Mouse (Mus musculus) hindbrain, embryonic 14.5 days (tissue): ENCODE measurements around the gene Trdmt1. TPM values are rescaled to one million over a fixed set of nuclear protein-coding genes. Genes with fewer than 3 reads are reported as not detected.

Source experiments
- ATAC-seq: fragments of 200-750 bp; cut with Nextera tagmentation; 2 replicates; pipeline ENCODE4 v1.8.0; 2017; ENCODE audit warnings: moderate number of reproducible peaks, mild to moderate bottlenecking, moderate TSS enrichment, moderate library complexity; ENCODE audit not compliant: low FRiP score
- DNase-seq: peaks from one replicate; pipeline ENCODE4 v3.0.0-alpha.2; 2015; ENCODE audit warnings: low spot score
- H3K27ac ChIP-seq: fragments of 300-500 bp; sonication (generic); 2 replicates; pipeline ENCODE4 v1.5.1; 2014; ENCODE audit warnings: mild to moderate bottlenecking, moderate library complexity
- H3K27me3 ChIP-seq: fragments of 300-500 bp; sonication (generic); 2 replicates; pipeline ENCODE4 v1.6.1; 2014; ENCODE audit warnings: mild to moderate bottlenecking, low read length, mixed read lengths; ENCODE audit not compliant: control insufficient read depth, insufficient read depth
- H3K36me3 ChIP-seq: fragments of 300-500 bp; sonication (generic); replicated peaks from 2 replicates; pipeline ENCODE4 v1.6.1; 2014; ENCODE audit not compliant: control insufficient read depth, insufficient read depth
- H3K4me1 ChIP-seq: fragments of 300-500 bp; sonication (generic); replicated peaks from 2 replicates; pipeline ENCODE4 v1.6.1; 2014; ENCODE audit warnings: antibody characterized with exemption, low read length, mixed read lengths; ENCODE audit not compliant: control insufficient read depth, insufficient read depth
- H3K4me2 ChIP-seq: fragments of 300-500 bp; sonication (generic); replicated peaks from 2 replicates; pipeline ENCODE4 v1.6.1; 2014; ENCODE audit warnings: mild to moderate bottlenecking, moderate library complexity
- H3K4me3 ChIP-seq: fragments of 300-500 bp; sonication (generic); replicated peaks from 2 replicates; pipeline ENCODE4 v1.5.1; 2014; ENCODE audit warnings: mild to moderate bottlenecking, low read length
- H3K9ac ChIP-seq: fragments of 300-500 bp; sonication (generic); 2 replicates; pipeline ENCODE4 v1.6.1; 2014
- H3K9me3 ChIP-seq: fragments of 300-500 bp; sonication (generic); 2 replicates; pipeline ENCODE4 v1.6.1; 2016; ENCODE audit warnings: low read length; ENCODE audit not compliant: control insufficient read depth
- WGBS: fragments of 180-500 bp; shearing (Covaris S2); extraction: QIAGEN DNeasy Blood & Tissue Kit; methylation state at CpG from one replicate; pipeline ENCODE4 v1.1.7; 2014; 5-methylcytosine and 5-hydroxymethylcytosine counted together
- polyA plus RNA-seq: library from polyadenylated mRNA; unstranded; fragments of >200 nt; fragmentation: Nextera tagmentation; extraction: Ambion mirVana; gene quantifications from 2 replicates; pipeline ENCODE4 v1.2.1, GENCODE M21; 2014

Gene Trdmt1
- polyA plus RNA-seq, 1 experiment from 2014 or later = 11.7 TPM

DNA sequence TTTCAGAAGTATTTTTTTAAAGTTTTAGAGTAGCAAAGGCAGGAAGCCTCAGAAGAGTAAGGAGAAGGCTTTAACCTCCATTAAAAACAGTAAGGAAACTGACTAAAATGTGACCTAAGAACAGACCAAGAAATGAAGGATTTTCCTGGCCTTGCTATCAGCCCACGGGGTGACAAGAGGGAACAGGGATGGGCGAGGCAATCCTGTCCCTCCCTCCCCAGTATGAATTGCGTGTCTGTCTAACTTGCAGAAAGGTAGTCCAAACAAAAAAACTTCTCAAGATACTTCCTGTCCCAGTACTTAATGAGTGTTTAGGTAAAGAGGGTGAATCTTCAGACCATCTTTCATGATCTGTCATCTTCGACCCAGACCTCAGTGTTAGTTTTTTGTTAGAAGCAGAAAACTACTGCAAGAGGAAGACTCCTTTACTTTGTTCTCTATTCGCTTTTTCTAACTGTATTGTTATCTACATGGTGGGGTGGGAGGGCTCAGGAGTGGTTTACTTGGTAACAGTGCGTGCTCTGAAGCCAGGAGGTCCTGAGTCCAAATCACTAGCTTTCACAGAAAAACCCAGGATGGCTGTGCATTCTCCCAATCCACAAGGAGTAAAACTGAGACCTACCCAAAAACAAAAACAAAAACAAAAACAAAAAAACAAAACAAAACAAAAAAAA lies 5.6 kb downstream of the Trdmt1 start:
- H3K4me2 ChIP-seq = no peak overlapping the region
- no peak overlapping the region for H3K4me3 ChIP-seq
- H3K9ac ChIP-seq = no peak overlapping the region
- H3K9me3 ChIP-seq = no peaks in the 10 kb centered on the region
- peaks cover 4% of the 10 kb centered on the region; the same call in 1 of the 2 replicates for H3K4me1 ChIP-seq
- ATAC-seq (no peak), DNase-seq (no peak)
- no peak overlapping the region for H3K27ac ChIP-seq
- H3K36me3 ChIP-seq = no peaks in the 10 kb centered on the region
- no peaks in the 10 kb centered on the region for H3K27me3 ChIP-seq
- 78% methylated on average over 6 of the region's 6 CpGs for WGBS

DNA sequence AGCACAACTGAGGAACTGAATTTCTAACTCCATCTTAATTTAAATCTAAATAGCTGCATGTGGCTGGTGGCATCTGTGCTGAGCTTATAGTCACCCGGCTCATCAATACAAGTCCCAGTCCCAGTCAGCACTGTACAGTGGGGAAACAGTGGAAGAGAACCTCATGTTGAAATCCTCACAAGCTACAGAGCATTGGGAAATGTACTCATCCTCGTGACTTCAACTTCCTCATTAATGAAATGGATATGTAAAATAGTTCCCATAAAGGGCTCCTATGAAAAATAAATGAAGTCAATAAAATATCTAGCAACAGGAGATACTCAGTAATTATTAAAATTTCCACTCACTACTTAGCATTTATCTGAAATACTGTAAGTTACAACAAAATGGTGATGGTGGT lies 6.2 kb downstream of the Trdmt1 start:
- no peak for ATAC-seq
- Histone ChIP-seq H3K4me3 (no peak overlapping the region), H3K27me3 (no peaks in the 10 kb centered on the region), H3K27ac (no peak overlapping the region), H3K9ac (no peak overlapping the region), H3K4me1 (peaks cover 4% of the 10 kb centered on the region; the same call in 1 of the 2 replicates), H3K36me3 (no peaks in the 10 kb centered on the region), H3K4me2 (no peak overlapping the region), H3K9me3 (no peaks in the 10 kb centered on the region)
- DNase-seq = no peak
- WGBS = 57% methylated on average over 2 of the region's 2 CpGs

DNA sequence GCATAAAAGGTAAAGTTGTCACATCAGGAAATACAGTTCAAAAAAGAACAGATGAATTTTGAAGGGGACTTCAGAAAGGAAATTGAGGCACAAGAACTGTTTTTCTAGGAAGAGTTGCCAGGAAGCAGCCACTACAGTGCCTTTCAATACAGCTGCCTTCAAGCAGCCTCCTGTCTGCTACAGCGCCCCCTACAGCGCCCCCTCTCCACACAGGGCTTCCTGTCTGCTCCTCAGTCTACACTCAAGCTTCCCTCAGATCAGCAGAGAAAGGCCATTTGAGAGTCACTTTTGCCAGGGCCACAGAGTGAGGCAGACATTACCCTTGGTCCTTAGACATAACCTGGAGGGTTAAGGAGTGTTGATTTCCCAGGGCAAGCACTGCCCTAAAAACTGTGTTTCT lies 6.7 kb downstream of the Trdmt1 start:
- ATAC-seq = no peak
- H3K4me2 ChIP-seq = no peak overlapping the region
- WGBS = 21% methylated on average over 2 of the region's 2 CpGs
- no peaks in the 10 kb centered on the region for H3K9me3 ChIP-seq
- H3K4me1 ChIP-seq = peaks cover 4% of the 10 kb centered on the region; the same call in 1 of the 2 replicates
- H3K27me3 ChIP-seq = no peaks in the 10 kb centered on the region
- no peak for DNase-seq
- no peak overlapping the region for H3K4me3 ChIP-seq
- H3K27ac ChIP-seq = no peak overlapping the region
- no peaks in the 10 kb centered on the region for H3K36me3 ChIP-seq
- no peak overlapping the region for H3K9ac ChIP-seq

DNA sequence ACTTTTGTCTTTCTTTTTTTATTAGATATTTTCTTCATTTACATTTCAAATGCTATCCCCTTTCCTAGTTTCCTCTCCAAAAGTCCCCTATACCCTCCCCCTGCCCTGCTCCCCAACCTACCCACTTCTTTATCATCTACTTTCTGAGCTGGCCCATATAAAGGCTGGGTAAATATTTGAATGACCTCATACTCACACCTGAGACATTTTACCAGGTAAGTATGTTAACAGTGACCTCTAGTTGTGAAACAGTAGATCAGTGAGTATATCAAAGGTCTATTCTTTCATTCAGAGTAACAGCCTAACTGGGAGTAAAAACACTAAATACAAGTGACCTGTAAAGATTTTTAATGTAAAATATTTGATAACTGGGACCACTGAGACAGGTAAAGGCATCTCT lies 7.7 kb downstream of the Trdmt1 start:
- H3K9ac ChIP-seq = no peak overlapping the region
- H3K27me3 ChIP-seq = no peaks in the 10 kb centered on the region
- DNase-seq (no peak), ATAC-seq (no peak)
- H3K36me3 ChIP-seq = no peaks in the 10 kb centered on the region
- H3K4me2 ChIP-seq = no peak overlapping the region
- no peaks in the 10 kb centered on the region for H3K9me3 ChIP-seq
- H3K4me1 ChIP-seq = peaks cover 4% of the 10 kb centered on the region; the same call in 1 of the 2 replicates
- H3K4me3 ChIP-seq = no peak overlapping the region
- no peak overlapping the region for H3K27ac ChIP-seq

DNA sequence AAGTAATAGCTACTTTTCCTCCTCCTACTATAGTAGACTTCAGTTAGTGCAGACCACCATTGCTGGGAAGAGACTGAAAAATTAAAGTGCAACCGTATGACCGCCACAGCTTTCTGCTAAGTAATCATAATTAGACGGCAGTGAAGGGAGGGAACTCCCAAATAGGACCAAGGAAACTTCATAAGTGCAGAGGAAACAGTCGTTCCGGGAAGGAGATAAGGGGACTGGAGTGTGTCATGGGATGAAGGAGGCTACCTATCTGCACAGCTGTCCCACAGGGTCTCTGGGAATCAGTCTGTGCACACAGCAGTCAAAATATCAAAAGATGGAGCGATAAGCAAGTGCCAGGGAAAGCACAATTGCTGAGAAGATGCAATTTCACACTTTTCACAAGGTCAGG lies 13.8 kb downstream of the Trdmt1 start:
- Histone ChIP-seq H3K4me3 (no peak overlapping the region), H3K4me2 (no peak overlapping the region), H3K27me3 (peaks cover 7% of the 10 kb centered on the region), H3K9ac (no peak overlapping the region), H3K36me3 (no peaks in the 10 kb centered on the region), H3K27ac (no peak overlapping the region), H3K4me1 (peaks cover 4% of the 10 kb centered on the region; the same call in 1 of the 2 replicates), H3K9me3 (no peaks in the 10 kb centered on the region)
- no peak for ATAC-seq
- 88% methylated on average over 6 of the region's 6 CpGs for WGBS
- DNase-seq = no peak

DNA sequence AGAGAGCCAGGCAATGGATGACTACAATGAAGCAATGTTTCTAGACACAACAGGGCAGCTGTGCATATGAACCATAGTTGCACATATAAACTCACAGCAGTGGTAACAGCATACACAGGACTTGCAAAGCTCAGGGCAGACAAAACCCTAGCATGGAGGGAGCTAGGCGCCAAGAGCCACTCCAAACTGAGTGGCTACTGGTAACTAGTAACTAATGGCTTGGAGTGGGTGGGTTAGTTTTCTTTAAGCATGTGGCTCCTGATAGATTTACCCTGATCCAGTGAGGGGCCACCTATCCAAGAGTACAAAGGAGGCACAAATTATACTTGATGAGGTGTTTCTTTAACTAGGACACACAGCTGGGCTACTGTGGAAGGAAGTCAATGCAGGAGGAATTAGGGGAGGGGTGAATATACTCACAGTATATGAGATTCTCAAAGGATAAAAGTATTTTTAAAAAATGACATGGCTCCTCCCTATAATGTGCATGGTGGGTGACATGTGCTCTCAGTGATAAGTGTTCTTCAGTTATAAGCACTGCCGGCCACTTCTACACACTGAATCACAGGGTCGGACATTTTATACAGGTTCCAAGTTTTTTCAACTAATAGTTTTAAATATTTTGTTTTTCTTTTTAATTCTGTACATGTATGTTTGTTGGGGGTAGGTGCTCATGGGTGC lies 15.1 kb downstream of the Trdmt1 start:
- Histone ChIP-seq H3K36me3 (no peaks in the 10 kb centered on the region), H3K27me3 (peaks cover 7% of the 10 kb centered on the region), H3K9me3 (no peaks in the 10 kb centered on the region), H3K4me1 (0 out of 2 replicates have a peak, but pooled peaks cover 4% of the 10 kb centered on the region), H3K27ac (no peak overlapping the region), H3K4me3 (no peak overlapping the region), H3K4me2 (no peak overlapping the region), H3K9ac (no peak overlapping the region)
- over 99% methylated on average over 3 of the region's 3 CpGs for WGBS
- DNase-seq (no peak), ATAC-seq (no peak)

DNA sequence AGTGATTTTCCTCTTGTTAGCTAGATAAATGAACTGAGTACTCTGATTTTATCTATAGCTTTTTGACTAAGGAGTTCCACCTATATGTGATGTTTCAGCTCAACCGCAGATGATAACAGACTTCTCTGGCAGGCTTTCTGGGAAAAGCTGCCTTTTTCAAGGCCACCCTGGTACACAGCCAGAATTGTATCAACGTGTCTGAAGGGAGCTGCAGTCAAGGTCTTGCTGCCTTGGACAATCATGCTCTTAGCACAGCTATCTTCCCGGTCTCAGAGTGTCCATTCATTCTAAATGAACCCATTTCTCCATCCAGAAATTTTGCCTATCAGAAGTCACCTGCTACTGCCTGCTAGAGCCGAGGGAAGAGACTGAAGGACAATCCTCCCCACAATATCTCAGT lies 16.9 kb downstream of the Trdmt1 start:
- Histone ChIP-seq H3K9me3 (no peaks in the 10 kb centered on the region), H3K27me3 (peaks cover 7% of the 10 kb centered on the region), H3K4me2 (no peak overlapping the region), H3K36me3 (no peaks in the 10 kb centered on the region), H3K4me1 (0 out of 2 replicates have a peak, but pooled peaks cover 4% of the 10 kb centered on the region), H3K27ac (0 out of 2 replicates have a peak overlapping the region, but pooled peaks have one; percentile 32), H3K4me3 (no peak overlapping the region), H3K9ac (no peak overlapping the region)
- DNase-seq = no peak
- 61% methylated on average over 4 of the region's 4 CpGs for WGBS
- ATAC-seq = no peak

DNA sequence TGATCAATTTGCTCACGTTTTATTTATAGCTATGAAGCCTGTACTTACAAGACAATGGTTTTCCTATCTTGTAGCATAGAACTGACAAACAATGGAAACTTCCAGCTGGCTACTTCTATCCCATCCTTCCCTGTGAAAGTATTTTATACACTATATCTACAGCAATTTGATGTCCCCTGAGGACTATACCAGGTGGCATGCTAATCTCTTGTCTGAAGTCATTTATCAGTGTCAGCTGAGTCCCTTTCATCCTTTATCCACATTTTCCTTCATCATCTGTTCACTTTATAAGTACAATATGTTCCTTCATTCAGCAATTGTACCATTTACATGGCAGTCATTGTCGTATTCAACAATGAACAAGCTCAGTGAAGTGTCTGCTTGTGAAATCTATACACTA lies 17.3 kb downstream of the Trdmt1 start:
- 33% methylated on average over 2 of the region's 2 CpGs for WGBS
- Histone ChIP-seq H3K36me3 (no peaks in the 10 kb centered on the region), H3K4me2 (no peak overlapping the region), H3K27me3 (peaks cover 7% of the 10 kb centered on the region), H3K9ac (no peak overlapping the region), H3K9me3 (no peaks in the 10 kb centered on the region), H3K27ac (0 out of 2 replicates have a peak overlapping the region, but pooled peaks have one; percentile 32), H3K4me3 (no peak overlapping the region), H3K4me1 (0 out of 2 replicates have a peak, but pooled peaks cover 4% of the 10 kb centered on the region)
- ATAC-seq = no peak
- DNase-seq = no peak

DNA sequence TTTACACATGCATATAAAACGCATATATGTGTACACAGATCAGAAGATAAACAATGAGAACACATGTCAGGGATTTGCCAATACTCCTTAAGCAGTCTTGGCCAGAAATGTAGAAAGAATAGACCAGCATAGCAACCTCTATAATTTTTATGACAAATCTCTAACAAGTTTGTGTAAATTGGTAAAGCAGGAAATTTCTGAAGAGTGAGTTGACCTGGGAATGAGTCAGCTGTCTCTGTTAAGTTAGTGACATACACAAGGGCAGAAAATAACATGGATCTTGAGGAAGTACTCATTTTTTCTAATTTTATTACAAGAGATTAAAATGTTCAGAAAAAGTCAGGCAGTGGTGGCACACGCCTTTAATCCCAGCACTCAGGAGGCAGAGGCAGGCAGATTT lies 18.3 kb downstream of the Trdmt1 start:
- Histone ChIP-seq H3K27me3 (peaks cover 7% of the 10 kb centered on the region), H3K36me3 (no peaks in the 10 kb centered on the region), H3K9ac (no peak overlapping the region), H3K9me3 (no peaks in the 10 kb centered on the region), H3K4me2 (no peak overlapping the region), H3K4me3 (no peak overlapping the region), H3K27ac (no peak overlapping the region), H3K4me1 (0 out of 2 replicates have a peak, but pooled peaks cover 4% of the 10 kb centered on the region)
- DNase-seq (no peak), ATAC-seq (no peak)
- 96% methylated on average over 2 of the region's 2 CpGs for WGBS
